Mouse (Mus musculus): ENCODE measurements around the gene Pkp2. TPM values are rescaled to one million over a fixed set of nuclear protein-coding genes. Genes with fewer than 3 reads are reported as not detected.

Pkp2 gene
- polyA plus RNA-seq, 1 experiment: 49.5 TPM

GRCm38 (mm10) chr16:16238356-16238755, 25.2 kb downstream of the Pkp2 start:
- WGBS: 78% methylated on average over 2 of the region's 2 CpGs
- H3K36me3 ChIP-seq (ENCODE audit: control insufficient read depth, insufficient read depth, low read length): peaks cover 32% of the 10 kb centered on the region
- TF ChIP-seq CTCF (IDR thresholded peaks at IDR 0.05; ENCODE audit: extremely low read depth, insufficient read length, insufficient replicate concordance, low read depth, low read length): no peak
- TF ChIP-seq POLR2A (IDR thresholded peaks at IDR 0.05; ENCODE audit: low read depth, low read length): no peak

DNA sequence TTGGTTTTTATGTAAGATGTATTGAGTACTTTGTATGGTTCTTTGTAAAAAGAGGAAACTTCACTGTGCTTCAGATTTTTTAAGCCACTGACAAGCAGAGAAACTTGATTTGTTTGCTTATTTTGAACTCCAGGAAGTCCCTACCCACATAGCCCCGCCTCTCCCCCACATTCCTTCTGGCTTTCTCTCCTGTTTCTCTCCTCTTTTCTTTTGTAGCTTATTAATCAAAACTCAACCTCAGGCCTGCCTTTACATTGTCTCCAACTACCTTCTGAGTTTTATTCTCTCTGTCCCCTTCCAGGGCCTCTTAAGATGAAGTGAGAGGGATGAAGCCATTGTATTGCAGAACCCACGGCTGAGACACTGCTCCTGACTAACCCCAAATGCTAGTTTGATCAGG, 31.6 kb downstream of the Pkp2 start:
- Histone ChIP-seq H3K36me3 (ENCODE audit: control insufficient read depth, insufficient read depth, low read length) (peaks cover 35% of the 10 kb centered on the region), H3K27ac (ENCODE audit: insufficient read depth, low read depth, low read length) (no peak overlapping the region), H3K4me1 (ENCODE audit: control insufficient read depth, insufficient read depth, insufficient read length, low read length) (no peaks in the 10 kb centered on the region), H3K4me3 (ENCODE audit: low read depth, low read length) (no peak overlapping the region), H3K27me3 (ENCODE audit: control insufficient read depth, insufficient read depth, low read length) (no peaks in the 10 kb centered on the region)
- TF ChIP-seq POLR2A (IDR thresholded peaks at IDR 0.05; ENCODE audit: low read depth, low read length): no peak
- no peak for TF ChIP-seq CTCF (IDR thresholded peaks at IDR 0.05; ENCODE audit: extremely low read depth, insufficient read length, insufficient replicate concordance, low read depth, low read length)
- 49% methylated on average over 2 of the region's 2 CpGs for WGBS

More at GRCm38 (mm10) chr16:16238356-16238755, 25.2 kb downstream of the Pkp2 start:
- H3K4me1 ChIP-seq (ENCODE audit: control insufficient read depth, insufficient read depth, insufficient read length, low read length): no peaks in the 10 kb centered on the region
- H3K27me3 ChIP-seq (ENCODE audit: control insufficient read depth, insufficient read depth, low read length): no peaks in the 10 kb centered on the region
- H3K4me3 ChIP-seq (ENCODE audit: low read depth, low read length): no peak overlapping the region
- no peak overlapping the region for H3K27ac ChIP-seq (ENCODE audit: insufficient read depth, low read depth, low read length)

- Histone ChIP-seq H3K4me1 (ENCODE audit: control insufficient read depth, insufficient read depth, insufficient read length, low read length) (no peaks in the 10 kb centered on the region), H3K27ac (ENCODE audit: insufficient read depth, low read depth, low read length) (no peak overlapping the region), H3K4me3 (ENCODE audit: low read depth, low read length) (no peak overlapping the region), H3K36me3 (ENCODE audit: control insufficient read depth, insufficient read depth, low read length) (peaks cover 30% of the 10 kb centered on the region), H3K27me3 (ENCODE audit: control insufficient read depth, insufficient read depth, low read length) (no peaks in the 10 kb centered on the region)
- no peak for TF ChIP-seq CTCF (IDR thresholded peaks at IDR 0.05; ENCODE audit: extremely low read depth, insufficient read length, insufficient replicate concordance, low read depth, low read length)
- TF ChIP-seq POLR2A (IDR thresholded peaks at IDR 0.05; ENCODE audit: low read depth, low read length): no peak
- WGBS: 47% methylated on average over 2 of the region's 2 CpGs
These were observed 37.4 kb downstream of the Pkp2 start for GRCm38 (mm10) chr16:16250470-16250869.

DNA sequence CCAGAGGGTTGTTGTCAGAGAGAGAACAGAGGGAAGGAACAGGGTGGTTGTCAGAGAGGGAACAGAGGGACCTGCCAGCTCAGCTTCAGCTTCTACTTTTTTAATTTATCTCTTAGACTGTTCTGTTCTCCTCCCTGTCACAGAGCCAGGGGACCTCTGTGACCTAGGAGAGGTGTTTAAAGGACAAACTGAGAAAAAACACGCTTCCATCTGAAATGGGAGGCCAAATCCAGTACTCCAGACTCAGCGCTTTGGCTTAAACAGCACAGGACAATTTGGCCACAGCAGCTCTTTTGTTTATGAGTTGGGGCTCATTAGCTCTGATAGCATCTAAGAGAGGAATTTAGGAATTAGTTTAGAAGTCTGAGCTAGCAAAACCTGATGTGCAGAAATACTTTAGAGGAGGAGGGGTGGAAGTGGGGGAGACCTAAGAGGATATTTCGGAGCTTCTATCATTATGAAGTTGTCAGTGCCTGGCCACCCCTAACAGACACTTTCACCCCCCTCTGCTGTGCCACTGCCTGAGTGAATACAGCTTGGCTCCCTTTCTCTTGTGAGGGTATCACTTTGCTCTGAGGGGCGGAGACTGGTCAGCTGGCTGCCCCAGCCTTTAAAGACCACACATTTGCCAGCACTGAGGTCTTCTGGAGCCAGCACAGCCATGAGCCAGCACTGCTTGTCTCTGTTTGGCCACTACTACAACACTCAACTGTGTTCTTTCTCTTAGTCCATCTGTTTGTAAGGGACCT, 40.4 kb downstream of the Pkp2 start:
- Histone ChIP-seq H3K36me3 (ENCODE audit: control insufficient read depth, insufficient read depth, low read length) (peaks cover 28% of the 10 kb centered on the region), H3K27ac (ENCODE audit: insufficient read depth, low read depth, low read length) (no peak overlapping the region), H3K4me3 (ENCODE audit: low read depth, low read length) (no peak overlapping the region), H3K4me1 (ENCODE audit: control insufficient read depth, insufficient read depth, insufficient read length, low read length) (no peaks in the 10 kb centered on the region), H3K27me3 (ENCODE audit: control insufficient read depth, insufficient read depth, low read length) (no peaks in the 10 kb centered on the region)
- WGBS: 84% methylated on average over 4 of the region's 4 CpGs
- TF ChIP-seq POLR2A (IDR thresholded peaks at IDR 0.05; ENCODE audit: low read depth, low read length) (no peak), CTCF (IDR thresholded peaks at IDR 0.05; ENCODE audit: extremely low read depth, insufficient read length, insufficient replicate concordance, low read depth, low read length) (no peak)

DNA sequence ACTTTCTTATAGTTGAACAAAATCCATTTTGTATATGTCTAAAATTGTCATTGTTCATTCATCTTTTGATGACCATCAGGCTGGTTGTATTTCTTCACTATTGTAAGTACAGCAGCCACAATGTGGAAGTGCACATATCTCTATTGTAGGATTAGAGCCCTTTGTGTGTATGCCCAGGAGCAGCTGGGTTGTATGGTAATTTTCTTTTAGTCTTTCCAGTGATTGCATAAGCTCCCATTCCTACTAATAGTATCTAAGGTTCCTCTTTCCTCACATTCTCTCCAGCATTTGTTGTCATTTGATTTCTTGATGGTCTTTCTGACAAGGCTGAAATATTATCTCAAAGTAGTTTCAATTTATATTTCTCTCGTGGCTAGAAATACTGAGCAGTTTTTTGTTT, 42.1 kb downstream of the Pkp2 start:
- WGBS: 70% methylated on average over 1 of the region's 1 CpGs
- no peak overlapping the region for H3K27ac ChIP-seq (ENCODE audit: insufficient read depth, low read depth, low read length)
- no peak overlapping the region for H3K4me3 ChIP-seq (ENCODE audit: low read depth, low read length)

DNA sequence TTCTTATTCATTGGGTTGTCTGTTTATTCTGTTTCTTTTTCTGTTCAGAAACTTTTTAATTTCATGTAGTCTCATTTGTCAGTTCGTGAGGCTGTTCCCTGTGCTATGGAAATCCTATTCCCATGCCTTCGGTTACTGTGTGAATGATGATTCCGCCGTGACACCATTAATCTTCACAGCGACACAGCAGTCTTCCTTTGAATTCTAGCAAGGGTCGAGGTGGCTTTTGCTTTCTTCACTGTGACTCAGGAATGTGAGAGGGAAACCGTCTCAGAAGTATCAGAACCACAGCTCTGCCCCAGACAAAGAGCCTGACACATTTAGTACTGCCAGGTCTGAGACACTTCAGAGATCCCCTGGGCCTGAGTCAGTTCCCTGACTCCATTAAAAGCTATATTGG, 42.8 kb downstream of the Pkp2 start:
- TF ChIP-seq CTCF (IDR thresholded peaks at IDR 0.05; ENCODE audit: extremely low read depth, insufficient read length, insufficient replicate concordance, low read depth, low read length) (no peak), POLR2A (IDR thresholded peaks at IDR 0.05; ENCODE audit: low read depth, low read length) (no peak)
- Histone ChIP-seq H3K27me3 (ENCODE audit: control insufficient read depth, insufficient read depth, low read length) (no peaks in the 10 kb centered on the region), H3K36me3 (ENCODE audit: control insufficient read depth, insufficient read depth, low read length) (peaks cover 28% of the 10 kb centered on the region), H3K4me3 (ENCODE audit: low read depth, low read length) (no peak overlapping the region), H3K27ac (ENCODE audit: insufficient read depth, low read depth, low read length) (no peak overlapping the region), H3K4me1 (ENCODE audit: control insufficient read depth, insufficient read depth, insufficient read length, low read length) (no peaks in the 10 kb centered on the region)
- 82% methylated on average over 7 of the region's 7 CpGs for WGBS

More for the DNA sequence above, 42.1 kb downstream of the Pkp2 start:
- TF ChIP-seq CTCF (IDR thresholded peaks at IDR 0.05; ENCODE audit: extremely low read depth, insufficient read length, insufficient replicate concordance, low read depth, low read length): no peak
- Histone ChIP-seq H3K27me3 (ENCODE audit: control insufficient read depth, insufficient read depth, low read length) (no peaks in the 10 kb centered on the region), H3K36me3 (ENCODE audit: control insufficient read depth, insufficient read depth, low read length) (peaks cover 28% of the 10 kb centered on the region), H3K4me1 (ENCODE audit: control insufficient read depth, insufficient read depth, insufficient read length, low read length) (no peaks in the 10 kb centered on the region)

- Histone ChIP-seq H3K27me3 (ENCODE audit: control insufficient read depth, insufficient read depth, low read length) (no peaks in the 10 kb centered on the region), H3K36me3 (ENCODE audit: control insufficient read depth, insufficient read depth, low read length) (peaks cover 32% of the 10 kb centered on the region), H3K4me3 (ENCODE audit: low read depth, low read length) (no peak overlapping the region), H3K4me1 (ENCODE audit: control insufficient read depth, insufficient read depth, insufficient read length, low read length) (no peaks in the 10 kb centered on the region), H3K27ac (ENCODE audit: insufficient read depth, low read depth, low read length) (no peak overlapping the region)
- no peak for TF ChIP-seq CTCF (IDR thresholded peaks at IDR 0.05; ENCODE audit: extremely low read depth, insufficient read length, insufficient replicate concordance, low read depth, low read length)
- TF ChIP-seq POLR2A (IDR thresholded peaks at IDR 0.05; ENCODE audit: low read depth, low read length): no peak
- 71% methylated on average over 1 of the region's 1 CpGs for WGBS
These were observed 43.6 kb downstream of the Pkp2 start for GRCm38 (mm10) chr16:16256672-16257071.

Data from small intestine, adult 2 months (tissue).